Mouse (Mus musculus): ENCODE data around the gene Ift80. TPM values are rescaled to one million over a fixed set of nuclear protein-coding genes. Genes with fewer than 3 reads are reported as not detected.

The Ift80 gene
- polyA plus RNA-seq, 1 experiment from 2014 or later: 24.8 TPM

GRCm38 (mm10) chr3:68869691-68870567 lies 134.4 kb downstream of the Ift80 start:
- Histone ChIP-seq H3K27ac (replicated peaks; ENCODE audit: low read depth, low read length) (no peak overlapping the region), H3K4me1 (ENCODE audit: control insufficient read depth, insufficient read depth, low read length) (peaks cover 5% of the 10 kb centered on the region; the same call in 1 of the 2 replicates), H3K4me2 (ENCODE audit: low read depth, low read length) (peak overlapping the region; percentile 99), H3K9ac (replicated peaks; ENCODE audit: low read length) (peak overlapping the region; percentile 61), H3K36me3 (replicated peaks; ENCODE audit: control insufficient read depth, insufficient read depth, low read depth, low read length) (no peaks in the 10 kb centered on the region), H3K27me3 (ENCODE audit: control insufficient read depth, insufficient read depth, low read length) (peaks cover 11% of the 10 kb centered on the region), H3K9me3 (replicated peaks; ENCODE audit: control insufficient read depth, low read length) (no peaks in the 10 kb centered on the region), H3K4me3 (ENCODE audit: low read depth, low read length) (peak overlapping the region; percentile 64)
- WGBS: under 1% methylated on average over 76 of the region's 96 CpGs
- peak; percentile 58 for DNase-seq (ENCODE audit: low spot score)
- ATAC-seq (replicated peaks; ENCODE audit: insufficient number of reproducible peaks, low FRiP score, low TSS enrichment, low read depth): peak; percentile 75

- Histone ChIP-seq H3K36me3 (replicated peaks; ENCODE audit: control insufficient read depth, insufficient read depth, low read depth, low read length) (no peaks in the 10 kb centered on the region), H3K4me1 (ENCODE audit: control insufficient read depth, insufficient read depth, low read length) (peaks cover 5% of the 10 kb centered on the region; the same call in 1 of the 2 replicates), H3K27ac (replicated peaks; ENCODE audit: low read depth, low read length) (no peak within 1 kb of the TSS), H3K27me3 (ENCODE audit: control insufficient read depth, insufficient read depth, low read length) (peaks cover 11% of the 10 kb centered on the region), H3K4me2 (ENCODE audit: low read depth, low read length) (peak within 1 kb of the TSS; percentile 99), H3K9me3 (replicated peaks; ENCODE audit: control insufficient read depth, low read length) (no peaks in the 10 kb centered on the region), H3K4me3 (ENCODE audit: low read depth, low read length) (peak within 1 kb of the TSS; percentile 64), H3K9ac (replicated peaks; ENCODE audit: low read length) (peak within 1 kb of the TSS; percentile 61)
- WGBS: under 1% methylated on average over 48 of the region's 62 CpGs
- peak; percentile 67 for DNase-seq (ENCODE audit: low spot score)
- ATAC-seq (replicated peaks; ENCODE audit: insufficient number of reproducible peaks, low FRiP score, low TSS enrichment, low read depth): peak; percentile 70
Measured at GRCm38 (mm10) chr3:68869211-68869690, 135.1 kb downstream of the Ift80 start, which contains the start of gene 1110032F04Rik. Gene 1110032F04Rik (plus strand): TSS chr3:68869586.

- no peaks in the 10 kb centered on the region for H3K36me3 ChIP-seq (replicated peaks; ENCODE audit: control insufficient read depth, insufficient read depth, low read depth, low read length)
- H3K27ac ChIP-seq (replicated peaks; ENCODE audit: low read depth, low read length): no peak overlapping the region
- ATAC-seq (replicated peaks; ENCODE audit: insufficient number of reproducible peaks, low FRiP score, low TSS enrichment, low read depth) (no peak), DNase-seq (ENCODE audit: low spot score) (no peak)
- WGBS: 87% methylated on average over 1 of the region's 1 CpGs
- no peak overlapping the region for H3K9ac ChIP-seq (replicated peaks; ENCODE audit: low read length)
- no peaks in the 10 kb centered on the region for H3K4me1 ChIP-seq (ENCODE audit: control insufficient read depth, insufficient read depth, low read length)
- H3K4me2 ChIP-seq (ENCODE audit: low read depth, low read length): no peak overlapping the region
- no peaks in the 10 kb centered on the region for H3K9me3 ChIP-seq (replicated peaks; ENCODE audit: control insufficient read depth, low read length)
- H3K4me3 ChIP-seq (ENCODE audit: low read depth, low read length): no peak overlapping the region
- H3K27me3 ChIP-seq (ENCODE audit: control insufficient read depth, insufficient read depth, low read length): no peaks in the 10 kb centered on the region
Measured at GRCm38 (mm10) chr3:68852414-68852813, 152.0 kb downstream of the Ift80 start.

GRCm38 (mm10) chr3:68848323-68848722 lies 156.0 kb downstream of the Ift80 start:
- H3K4me2 ChIP-seq (ENCODE audit: low read depth, low read length): no peak overlapping the region
- 64% methylated on average over 3 of the region's 3 CpGs for WGBS
- ATAC-seq (replicated peaks; ENCODE audit: insufficient number of reproducible peaks, low FRiP score, low TSS enrichment, low read depth) (no peak), DNase-seq (ENCODE audit: low spot score) (no peak)
- no peaks in the 10 kb centered on the region for H3K4me1 ChIP-seq (ENCODE audit: control insufficient read depth, insufficient read depth, low read length)
- H3K4me3 ChIP-seq (ENCODE audit: low read depth, low read length): no peak overlapping the region
- no peak overlapping the region for H3K9ac ChIP-seq (replicated peaks; ENCODE audit: low read length)
- no peaks in the 10 kb centered on the region for H3K36me3 ChIP-seq (replicated peaks; ENCODE audit: control insufficient read depth, insufficient read depth, low read depth, low read length)
- H3K27me3 ChIP-seq (ENCODE audit: control insufficient read depth, insufficient read depth, low read length): no peaks in the 10 kb centered on the region
- H3K9me3 ChIP-seq (replicated peaks; ENCODE audit: control insufficient read depth, low read length): no peaks in the 10 kb centered on the region
- no peak overlapping the region for H3K27ac ChIP-seq (replicated peaks; ENCODE audit: low read depth, low read length)

GRCm38 (mm10) chr3:68844025-68844424 lies 160.3 kb downstream of the Ift80 start:
- Histone ChIP-seq H3K27ac (replicated peaks; ENCODE audit: low read depth, low read length) (no peak overlapping the region), H3K9me3 (replicated peaks; ENCODE audit: control insufficient read depth, low read length) (no peaks in the 10 kb centered on the region), H3K36me3 (replicated peaks; ENCODE audit: control insufficient read depth, insufficient read depth, low read depth, low read length) (no peaks in the 10 kb centered on the region), H3K9ac (replicated peaks; ENCODE audit: low read length) (no peak overlapping the region), H3K4me3 (ENCODE audit: low read depth, low read length) (no peak overlapping the region), H3K4me1 (ENCODE audit: control insufficient read depth, insufficient read depth, low read length) (no peaks in the 10 kb centered on the region), H3K4me2 (ENCODE audit: low read depth, low read length) (no peak overlapping the region), H3K27me3 (ENCODE audit: control insufficient read depth, insufficient read depth, low read length) (no peaks in the 10 kb centered on the region)
- no peak for DNase-seq (ENCODE audit: low spot score)
- WGBS: 97% methylated on average over 4 of the region's 4 CpGs
- ATAC-seq (replicated peaks; ENCODE audit: insufficient number of reproducible peaks, low FRiP score, low TSS enrichment, low read depth): no peak

MicroRNAs within 50 kb of the gene (microRNA counts, 519-probe panel; counts per million panel counts)
- 5,942 counts per million, percentile 96 among the panel's probes with 10 or more counts for microRNA mmu-miR-15b

Small RNA genes within 50 kb of the gene (microRNA-seq; reads per million reads assigned to microRNA genes)
- gene Mir15b (ENCODE audit: borderline number of aligned reads): 3,093 reads per million, percentile 84 among the genes with 10 or more reads in this experiment
- gene Mir16-2 (ENCODE audit: borderline number of aligned reads): 733 reads per million, percentile 67 among the genes with 10 or more reads in this experiment

Other genes starting within 250 kb of the Ift80 start
- 1.4 and 1.5 TPM in 2 replicates for gene 1110032F04Rik, start 135.0 kb downstream of the Ift80 start, polyA plus RNA-seq (2014; fragmentation: Nextera tagmentation; extraction: Ambion mirVana)
- gene Smc4, start 168 bp upstream of the Ift80 start, polyA plus RNA-seq (2014; fragmentation: Nextera tagmentation; extraction: Ambion mirVana): 196 and 226 TPM in 2 replicates
- 206 and 231 TPM in 2 replicates for gene Trim59, start 40.2 kb upstream of the Ift80 start, polyA plus RNA-seq (2014; fragmentation: Nextera tagmentation; extraction: Ambion mirVana)
- gene Kpna4, start 122.5 kb upstream of the Ift80 start, polyA plus RNA-seq (2014; fragmentation: Nextera tagmentation; extraction: Ambion mirVana): 46.2 and 51.3 TPM in 2 replicates
- gene Arl14, start 217.8 kb upstream of the Ift80 start, polyA plus RNA-seq (2014; fragmentation: Nextera tagmentation; extraction: Ambion mirVana): not detected in 2 replicates

Data from embryonic facial prominence, embryonic 11.5 days (tissue).